Comparison of ENCODE assay signal across 11 mouse cellular contexts in genomic region chr7:132337268-132337917, GRCm38 (mm10). TPM values are rescaled to one million over a fixed set of nuclear protein-coding genes. Genes with fewer than 3 reads are reported as not detected.
DNase-seq lines count a peak whose midpoint lies in the region; ATAC-seq and TF ChIP-seq lines count a peak whose summit lies in the region.
"Had no signal": no experiment of that assay in that cellular context is flagged by ENCODE, and none has a peak within 500 bp of the region (broad histone marks: within the 10 kb centered on the region; RNA-seq: fewer than 3 reads in every experiment).

No protein-coding gene starts in this region.

- no peak overlapping the region for H3K9ac ChIP-seq in hindbrain, embryonic 16.5 days (ENCODE audit: low read depth, low read length)

- H3K4me1 ChIP-seq in cortical plate, adult 2 months (ENCODE audit: control insufficient read depth, insufficient read depth, low read length), result peaks cover 5% of the 10 kb centered on the region; the same call in 1 of the 2 replicates
- peaks cover 13% of the 10 kb centered on the region for H3K4me1 ChIP-seq in hindbrain, embryonic 16.5 days (ENCODE audit: control insufficient read depth, insufficient read depth, low read depth, low read length)
- H3K4me1 ChIP-seq: megakaryocyte, embryonic 14.5 days had no signal

- H3K4me3 ChIP-seq in left cerebral cortex, adult 2 months, result no peak overlapping the region
- no peak overlapping the region for H3K4me3 ChIP-seq in cortical plate, adult 2 months (ENCODE audit: insufficient read depth, low read length)
- H3K4me3 ChIP-seq in hindbrain, embryonic 16.5 days (ENCODE audit: low read length), result no peak overlapping the region
- H3K4me3 ChIP-seq: megakaryocyte, embryonic 14.5 days had no signal

- no peak overlapping the region for H3K4me2 ChIP-seq in hindbrain, embryonic 16.5 days (ENCODE audit: low read length)

- 58% methylated on average over 11 of the region's 11 CpGs for WGBS in hindbrain, embryonic 16.5 days

- peak overlapping the region; percentile 72 for H3K27ac ChIP-seq in left cerebral cortex, adult 2 months
- peak overlapping the region; percentile 16 for H3K27ac ChIP-seq in cortical plate, adult 2 months (ENCODE audit: insufficient read depth, low read length)
- H3K27ac ChIP-seq in hindbrain, embryonic 16.5 days (ENCODE audit: low read depth, low read length), result peak overlapping the region; percentile 55

- H3K36me3 ChIP-seq in hindbrain, embryonic 16.5 days (ENCODE audit: control insufficient read depth, insufficient read depth, low read length), result no peaks in the 10 kb centered on the region

- intact Hi-C loops in left cerebral cortex, adult 2 months (cut with DNase I), result no loop called here

- no peak for TF ChIP-seq POLR2A in cortical plate, adult 2 months (IDR thresholded peaks at IDR 0.05; ENCODE audit: extremely low read depth, insufficient read depth, low read length)

- no peak for DNase-seq in frontal cortex, postnatal 25 days (ENCODE audit: low spot score in 2 of 2)
- DNase-seq in left cerebral cortex, adult 2 months (ENCODE audit: extremely low spot score in 1 of 2, low spot score in 2 of 2), result no peak
- DNase-seq in left cerebral cortex, adult 8-10 months (ENCODE audit: low spot score in 2 of 2), result no peak
- DNase-seq in embryo, embryonic 9.5 days (ENCODE audit: extremely low spot score), result no peak
- DNase-seq in B cell, adult 2 months, result no peak
- DNase-seq: cerebellum, adult 2 months; kidney, postnatal 36 days had no signal

- H3K9me3 ChIP-seq in hindbrain, embryonic 16.5 days (ENCODE audit: control insufficient read depth, low read length), result no peaks in the 10 kb centered on the region

- peak; percentile 53; the same call in 1 of the 2 replicates for ATAC-seq in frontal cortex, adult (ENCODE audit: low TSS enrichment)
- ATAC-seq in hindbrain, embryonic 16.5 days, result no peak

- no peak for TF ChIP-seq CTCF in left cerebral cortex, adult 2 months (IDR thresholded peaks at IDR 0.05)
- TF ChIP-seq CTCF in cortical plate, adult 2 months (IDR thresholded peaks at IDR 0.05; ENCODE audit: extremely low read depth, insufficient read depth, low read length), result no peak

- no peaks in the 10 kb centered on the region for H3K27me3 ChIP-seq in hindbrain, embryonic 16.5 days (replicated peaks; ENCODE audit: control insufficient read depth, insufficient read depth, low read length)

RNA-seq across cellular contexts. Expression of gene Chst15, which starts 20.4 kb away (rescaled TPM):
- total RNA-seq in left cerebral cortex, adult 2 months (2021), result 10 to 100 TPM; 43.0 to 44.6 TPM
- 10 to 100 TPM; 46.3 to 57.0 (median 52.6) TPM for total RNA-seq in left cerebral cortex, adult 8-10 months (2022)
- 16.0 and 16.1 TPM in 2 replicates for polyA plus RNA-seq in cortical plate, adult 2 months (2012; rRNA removed)
- polyA plus RNA-seq in hindbrain, embryonic 16.5 days (2015; fragmentation: Nextera tagmentation; extraction: Ambion mirVana), result 18.5 and 24.4 TPM in 2 replicates

Comparison
In these comparisons a context has a peak if more than half of its experiments do, and no peak if none do; other contexts are left out.
1. H3K27ac ChIP-seq: peak in every context shown above with its lines; median percentile 72 in left cerebral cortex, adult 2 months; 55 in hindbrain, embryonic 16.5 days; 16 in cortical plate, adult 2 months.